Mouse (Mus musculus) embryonic fibroblast, embryonic 13.5 days (primary cell): Measurements from ENCODE around the gene Sf3a1.

Experiments used
- CTCF ChIP-seq: IDR thresholded peaks from 2 replicates; pipeline ENCODE4 v1.5.1; 2011; ENCODE audit warnings: mild to moderate bottlenecking, control low read depth, low read length, moderate library complexity, borderline replicate concordance; ENCODE audit not compliant: insufficient read depth
- POLR2A ChIP-seq: IDR thresholded peaks from 2 replicates; pipeline ENCODE4 v1.6.1; 2011; ENCODE audit warnings: low read depth, mild to moderate bottlenecking, control low read depth, low read length, moderate library complexity

GRCm38 (mm10) chr11:4112861-4113260, 47.3 kb upstream of the Sf3a1 start:
- TF ChIP-seq CTCF (no peak), POLR2A (no peak)
